Mouse (Mus musculus) stomach, embryonic 16.5 days (tissue): ENCODE data around the gene Tmc3. TPM values are rescaled to one million over a fixed set of nuclear protein-coding genes. Genes with fewer than 3 reads are reported as not detected.

Source experiments
- ATAC-seq: fragments of 200-750 bp; cut with Nextera tagmentation; 2 replicates; pipeline ENCODE4 v1.8.0; 2017; ENCODE audit warnings: moderate number of reproducible peaks, moderate TSS enrichment; ENCODE audit not compliant: insufficient read depth, low FRiP score
- H3K27ac ChIP-seq: fragments of 300-500 bp; sonication (generic); 2 replicates; pipeline ENCODE4 v1.5.1; 2014; ENCODE audit warnings: low read length
- H3K27me3 ChIP-seq: fragments of 300-500 bp; sonication (generic); 2 replicates; pipeline ENCODE4 v1.6.1; 2014; ENCODE audit warnings: low read length, control low read depth, mixed read lengths; ENCODE audit not compliant: control insufficient read depth, insufficient read depth
- H3K36me3 ChIP-seq: fragments of 300-500 bp; sonication (generic); 2 replicates; pipeline ENCODE4 v1.6.1; 2014; ENCODE audit warnings: low read length; ENCODE audit not compliant: control insufficient read depth, insufficient read depth
- H3K4me1 ChIP-seq: fragments of 300-500 bp; sonication (generic); 2 replicates; pipeline ENCODE4 v1.6.1; 2014; ENCODE audit warnings: low read length, control low read depth, mixed read lengths; ENCODE audit not compliant: control insufficient read depth, insufficient read depth
- H3K4me2 ChIP-seq: fragments of 300-500 bp; sonication (generic); 2 replicates; pipeline ENCODE4 v1.6.1; 2014; ENCODE audit warnings: low read depth, low read length, mixed read lengths
- H3K4me3 ChIP-seq: fragments of 300-500 bp; sonication (generic); replicated peaks from 2 replicates; pipeline ENCODE4 v1.5.1; 2014; ENCODE audit warnings: mild to moderate bottlenecking, low read length
- H3K9ac ChIP-seq: fragments of 300-500 bp; sonication (generic); 2 replicates; pipeline ENCODE4 v1.6.1; 2014; ENCODE audit warnings: low read length
- H3K9me3 ChIP-seq: fragments of 300-500 bp; sonication (generic); replicated peaks from 2 replicates; pipeline ENCODE4 v1.6.1; 2016; ENCODE audit warnings: low read length, control low read depth; ENCODE audit not compliant: control insufficient read depth
- WGBS: fragments of 180-500 bp; shearing (Covaris S2); extraction: QIAGEN DNeasy Blood & Tissue Kit; methylation state at CpG from one replicate; pipeline ENCODE4 v1.1.7; 2014; 5-methylcytosine and 5-hydroxymethylcytosine counted together
- polyA plus RNA-seq: library from polyadenylated mRNA; unstranded; fragments of >200 nt; fragmentation: Nextera tagmentation; extraction: Ambion mirVana; gene quantifications from 2 replicates; pipeline ENCODE4 v1.2.1, GENCODE M21; 2015

Gene Tmc3
- polyA plus RNA-seq, 1 experiment from 2014 or later: 0.70 TPM

GRCm38 (mm10) chr7:83631073-83631827 lies 46.5 kb downstream of the Tmc3 start:
- Histone ChIP-seq H3K9me3 (no peaks in the 10 kb centered on the region), H3K4me1 (peaks cover 16% of the 10 kb centered on the region), H3K4me3 (peak overlapping the region; percentile 67), H3K36me3 (no peaks in the 10 kb centered on the region), H3K27me3 (no peaks in the 10 kb centered on the region), H3K4me2 (peak overlapping the region; percentile 65), H3K27ac (peak overlapping the region; percentile 68), H3K9ac (peak overlapping the region; percentile 75)
- no peak; the same call in 1 of the 2 replicates for ATAC-seq
- WGBS: 9% methylated on average over 11 of the region's 11 CpGs

GRCm38 (mm10) chr7:83631828-83632681 lies 47.3 kb downstream of the Tmc3 start, which contains the start of gene Stard5:
Stard5 (plus strand) TSS chr7:83631959.
- peak within 1 kb of the TSS; percentile 80 for H3K9ac ChIP-seq
- ATAC-seq: peak; percentile 97
- H3K4me1 ChIP-seq: peaks cover 16% of the 10 kb centered on the region
- 2% methylated on average over 35 of the region's 35 CpGs for WGBS
- H3K4me3 ChIP-seq: peak within 1 kb of the TSS; percentile 67
- H3K9me3 ChIP-seq: no peaks in the 10 kb centered on the region
- 0 out of 2 replicates have a peak, but pooled peaks cover 4% of the 10 kb centered on the region for H3K36me3 ChIP-seq
- no peaks in the 10 kb centered on the region for H3K27me3 ChIP-seq
- peak within 1 kb of the TSS; percentile 68 for H3K27ac ChIP-seq
- H3K4me2 ChIP-seq: peak within 1 kb of the TSS; percentile 65

- Histone ChIP-seq H3K9ac (peak overlapping the region; percentile 80), H3K4me3 (peak overlapping the region; percentile 67), H3K27me3 (no peaks in the 10 kb centered on the region), H3K36me3 (0 out of 2 replicates have a peak, but pooled peaks cover 4% of the 10 kb centered on the region), H3K4me1 (peaks cover 16% of the 10 kb centered on the region), H3K27ac (peak overlapping the region; percentile 46; the same call in 1 of the 2 replicates), H3K4me2 (peak overlapping the region; percentile 65), H3K9me3 (no peaks in the 10 kb centered on the region)
- no peak for ATAC-seq
- 41% methylated on average over 6 of the region's 6 CpGs for WGBS
These were observed 48.0 kb downstream of the Tmc3 start for GRCm38 (mm10) chr7:83632682-83633120.

GRCm38 (mm10) chr7:83633856-83634255 lies 49.1 kb downstream of the Tmc3 start:
- no peak overlapping the region for H3K4me2 ChIP-seq

GRCm38 (mm10) chr7:83635726-83636125 lies 51.0 kb downstream of the Tmc3 start:
- Histone ChIP-seq H3K27ac (no peak overlapping the region), H3K27me3 (no peaks in the 10 kb centered on the region), H3K4me3 (no peak overlapping the region), H3K4me1 (peaks cover 15% of the 10 kb centered on the region), H3K4me2 (no peak overlapping the region), H3K36me3 (0 out of 2 replicates have a peak, but pooled peaks cover 9% of the 10 kb centered on the region), H3K9me3 (no peaks in the 10 kb centered on the region), H3K9ac (no peak overlapping the region)
- WGBS: 85% methylated on average over 2 of the region's 2 CpGs
- ATAC-seq: no peak

More at GRCm38 (mm10) chr7:83633856-83634255, 49.1 kb downstream of the Tmc3 start:
- 61% methylated on average over 6 of the region's 6 CpGs for WGBS
- no peaks in the 10 kb centered on the region for H3K9me3 ChIP-seq
- H3K4me3 ChIP-seq: no peak overlapping the region
- peaks cover 16% of the 10 kb centered on the region for H3K4me1 ChIP-seq
- no peaks in the 10 kb centered on the region for H3K27me3 ChIP-seq
- 0 out of 2 replicates have a peak, but pooled peaks cover 4% of the 10 kb centered on the region for H3K36me3 ChIP-seq
- H3K27ac ChIP-seq: no peak overlapping the region
- no peak for ATAC-seq
- no peak overlapping the region for H3K9ac ChIP-seq

GRCm38 (mm10) chr7:83636425-83636824 lies 51.7 kb downstream of the Tmc3 start:
- ATAC-seq: no peak
- no peak overlapping the region for H3K4me3 ChIP-seq
- WGBS: 90% methylated on average over 8 of the region's 8 CpGs
- no peak overlapping the region for H3K27ac ChIP-seq
- 0 out of 2 replicates have a peak, but pooled peaks cover 10% of the 10 kb centered on the region for H3K36me3 ChIP-seq
- H3K4me2 ChIP-seq: no peak overlapping the region
- no peaks in the 10 kb centered on the region for H3K27me3 ChIP-seq
- no peak overlapping the region for H3K9ac ChIP-seq
- H3K9me3 ChIP-seq: no peaks in the 10 kb centered on the region
- peaks cover 12% of the 10 kb centered on the region for H3K4me1 ChIP-seq

GRCm38 (mm10) chr7:83637781-83638583 lies 53.3 kb downstream of the Tmc3 start:
- no peak overlapping the region for H3K27ac ChIP-seq
- H3K27me3 ChIP-seq: no peaks in the 10 kb centered on the region
- H3K4me1 ChIP-seq: peaks cover 5% of the 10 kb centered on the region
- peak; percentile 55; the same call in 1 of the 2 replicates for ATAC-seq
- no peak overlapping the region for H3K4me3 ChIP-seq
- no peaks in the 10 kb centered on the region for H3K9me3 ChIP-seq
- 81% methylated on average over 8 of the region's 8 CpGs for WGBS
- H3K36me3 ChIP-seq: 0 out of 2 replicates have a peak, but pooled peaks cover 10% of the 10 kb centered on the region
- no peak overlapping the region for H3K4me2 ChIP-seq
- H3K9ac ChIP-seq: no peak overlapping the region

GRCm38 (mm10) chr7:83639084-83639483 lies 54.4 kb downstream of the Tmc3 start:
- WGBS: 80% methylated on average over 3 of the region's 3 CpGs
- H3K9me3 ChIP-seq: no peaks in the 10 kb centered on the region
- H3K36me3 ChIP-seq: 0 out of 2 replicates have a peak, but pooled peaks cover 10% of the 10 kb centered on the region
- no peak overlapping the region for H3K4me3 ChIP-seq
- ATAC-seq: no peak
- no peaks in the 10 kb centered on the region for H3K27me3 ChIP-seq
- H3K27ac ChIP-seq: no peak overlapping the region
- H3K4me1 ChIP-seq: no peaks in the 10 kb centered on the region; the same call in 1 of the 2 replicates
- H3K9ac ChIP-seq: no peak overlapping the region
- no peak overlapping the region for H3K4me2 ChIP-seq
